Mouse (Mus musculus) ES-Bruce4 (cell line): ENCODE measurements around the gene Erich6b. TPM values are rescaled to one million over a fixed set of nuclear protein-coding genes. Genes with fewer than 3 reads are reported as not detected.

Source experiments
- H3K27ac ChIP-seq: 2 replicates; pipeline ENCODE4 v1.5.1; 2012; ENCODE audit warnings: low read length, inconsistent platforms; ENCODE audit not compliant: insufficient read depth
- H3K27me3 ChIP-seq: 2 replicates; pipeline ENCODE4 v1.6.1; 2012; ENCODE audit warnings: mild to moderate bottlenecking, low read length, inconsistent platforms; ENCODE audit not compliant: control insufficient read depth, poor library complexity, insufficient read depth, severe bottlenecking
- H3K36me3 ChIP-seq: 2 replicates; pipeline ENCODE4 v1.6.1; 2012; ENCODE audit warnings: inconsistent platforms, mild to moderate bottlenecking, low read length, moderate library complexity; ENCODE audit not compliant: control insufficient read depth, poor library complexity, insufficient read depth, severe bottlenecking
- H3K4me1 ChIP-seq: one replicate; pipeline ENCODE4 v1.8.1; 2011; ENCODE audit warnings: low read length; ENCODE audit not compliant: control insufficient read depth, insufficient read depth
- H3K4me3 ChIP-seq: 2 replicates; pipeline ENCODE4 v1.5.1; 2011; ENCODE audit warnings: low read depth, mild to moderate bottlenecking, low read length
- H3K9ac ChIP-seq: 2 replicates; pipeline ENCODE4 v1.6.1; 2012; ENCODE audit warnings: low read depth, mild to moderate bottlenecking, inconsistent platforms; ENCODE audit not compliant: poor library complexity, severe bottlenecking
- H3K9me3 ChIP-seq: replicated peaks from 2 replicates; pipeline ENCODE4 v1.6.1; 2012; ENCODE audit warnings: mild to moderate bottlenecking, low read length, inconsistent platforms; ENCODE audit not compliant: control insufficient read depth, poor library complexity, insufficient read depth, severe bottlenecking
- CTCF ChIP-seq: IDR thresholded peaks from one replicate; pipeline ENCODE4 v1.8.1; 2011; ENCODE audit warnings: low read depth, low read length
- EP300 ChIP-seq: IDR thresholded peaks from 2 replicates; pipeline ENCODE4 v1.6.1; 2011; ENCODE audit warnings: low read depth, low read length; ENCODE audit not compliant: insufficient read depth
- POLR2A ChIP-seq: IDR thresholded peaks from one replicate; pipeline ENCODE4 v1.8.1; 2011; ENCODE audit warnings: low read length; ENCODE audit not compliant: insufficient read depth
- polyA plus RNA-seq: library from polyadenylated mRNA; stranded (reverse); fragments of >200 nt; gene quantifications from 2 replicates; pipeline ENCODE4 v1.2.4, GENCODE M21; 2011; ENCODE audit warnings: low read depth; ENCODE audit not compliant: missing spikeins, insufficient read depth, insufficient read length

The Erich6b gene
- polyA plus RNA-seq, 1 experiment, result not detected

DNA sequence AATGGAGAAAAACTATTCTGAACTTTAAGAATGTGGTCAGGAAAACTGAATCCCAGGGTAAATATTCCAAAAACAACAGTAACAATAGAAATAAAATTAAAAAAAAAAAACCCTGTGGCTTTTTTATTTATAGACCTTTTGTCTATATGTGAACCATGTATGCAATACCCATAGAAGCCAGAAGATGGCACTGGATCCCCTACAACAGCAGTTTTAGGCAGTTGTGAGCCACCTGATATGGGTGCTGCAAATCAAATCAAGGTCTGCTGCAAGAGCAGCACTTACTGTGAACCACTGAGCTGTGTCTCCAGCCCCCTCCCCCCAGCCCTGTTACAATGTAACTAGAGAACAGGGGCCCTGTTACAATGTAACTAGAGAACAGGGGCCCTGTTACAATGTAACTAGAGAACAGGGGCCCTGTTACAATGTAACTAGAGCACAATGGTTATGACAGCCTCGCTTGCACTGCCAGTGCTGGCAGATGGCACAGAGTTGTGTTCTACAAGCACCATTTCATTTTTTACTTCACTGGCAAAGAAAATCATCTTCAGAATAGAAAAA is 27.1 kb downstream of the Erich6b start:
- Histone ChIP-seq H3K4me3 (no peak overlapping the region), H3K27me3 (no peaks in the 10 kb centered on the region), H3K36me3 (no peaks in the 10 kb centered on the region), H3K9ac (no peak overlapping the region), H3K27ac (no peak overlapping the region), H3K4me1 (no peaks in the 10 kb centered on the region), H3K9me3 (no peaks in the 10 kb centered on the region)
- TF ChIP-seq CTCF, result no peak

DNA sequence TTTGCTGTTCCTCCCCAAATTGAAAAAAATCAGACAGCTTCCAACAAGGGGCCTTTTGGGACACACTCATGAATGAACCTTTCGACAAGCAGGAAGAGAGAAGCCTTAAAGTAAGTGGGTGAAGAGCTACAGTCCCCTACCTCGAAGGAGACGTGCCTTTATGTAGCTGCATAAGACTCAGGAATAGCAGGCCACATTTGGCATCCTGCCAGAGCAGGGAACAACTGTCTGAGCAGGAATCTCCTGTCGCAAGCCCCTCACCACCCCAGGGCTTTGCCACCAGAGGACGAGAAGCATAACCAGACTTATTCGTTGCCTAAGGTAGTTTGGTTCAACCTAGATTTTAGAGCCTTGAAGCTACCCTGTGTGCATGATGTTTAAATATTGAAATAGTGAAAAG is 34.3 kb downstream of the Erich6b start:
- Histone ChIP-seq H3K9ac (no peak overlapping the region), H3K4me3 (no peak overlapping the region), H3K27ac (no peak overlapping the region), H3K36me3 (no peaks in the 10 kb centered on the region), H3K27me3 (no peaks in the 10 kb centered on the region), H3K4me1 (no peaks in the 10 kb centered on the region), H3K9me3 (no peaks in the 10 kb centered on the region)
- TF ChIP-seq CTCF (no peak), EP300 (no peak), POLR2A (no peak)

DNA sequence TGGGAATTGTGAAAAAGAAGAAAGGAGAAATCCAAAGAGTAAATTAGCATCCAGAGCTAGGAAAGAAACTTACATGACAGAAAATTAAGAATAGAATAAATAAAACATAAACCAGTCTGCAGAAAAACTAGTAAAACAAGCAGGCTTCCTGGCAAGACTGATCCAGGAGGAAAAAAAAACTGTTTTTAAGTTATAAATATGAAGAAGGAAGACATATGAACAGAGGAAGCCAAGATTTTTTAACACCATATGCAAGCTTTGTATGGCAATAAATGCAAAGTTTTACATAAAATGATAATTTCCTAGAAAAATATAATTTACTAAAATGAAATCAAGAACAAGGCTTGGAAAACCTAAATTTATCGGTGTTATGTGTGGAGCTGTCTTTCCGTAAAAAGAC is 48.4 kb downstream of the Erich6b start:
- no peaks in the 10 kb centered on the region for H3K36me3 ChIP-seq
- H3K4me3 ChIP-seq, result no peak overlapping the region
- H3K27me3 ChIP-seq, result no peaks in the 10 kb centered on the region
- H3K9me3 ChIP-seq, result peaks cover 3% of the 10 kb centered on the region; the same call in 1 of the 2 replicates
- no peaks in the 10 kb centered on the region for H3K4me1 ChIP-seq
- no peak overlapping the region for H3K27ac ChIP-seq
- H3K9ac ChIP-seq, result no peak overlapping the region
- TF ChIP-seq POLR2A (no peak), CTCF (no peak), EP300 (no peak)

DNA sequence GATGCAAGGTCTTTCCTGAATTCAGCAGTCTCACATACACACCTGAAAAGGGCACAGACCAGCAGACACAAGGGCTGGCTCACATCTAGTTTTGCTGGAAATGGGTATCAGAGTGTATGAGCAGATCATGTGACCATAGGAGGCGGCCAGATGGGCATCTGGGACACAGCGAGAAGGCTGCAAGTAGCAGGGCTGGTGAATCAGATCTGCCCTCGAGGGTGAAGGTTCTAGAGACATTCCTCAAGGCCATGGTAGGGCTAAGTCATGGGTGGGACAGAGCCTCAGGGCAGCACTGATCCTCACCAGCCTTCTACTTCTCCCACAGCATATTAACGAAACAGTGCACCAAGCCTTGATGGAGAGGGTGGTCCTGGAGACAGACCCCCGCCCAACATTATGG is 54.0 kb downstream of the Erich6b start:
- no peak overlapping the region for H3K27ac ChIP-seq
- no peaks in the 10 kb centered on the region for H3K36me3 ChIP-seq
- no peaks in the 10 kb centered on the region for H3K9me3 ChIP-seq
- H3K4me1 ChIP-seq, result no peaks in the 10 kb centered on the region
- H3K9ac ChIP-seq, result no peak overlapping the region
- TF ChIP-seq EP300 (no peak), CTCF (no peak), POLR2A (no peak)
- no peaks in the 10 kb centered on the region for H3K27me3 ChIP-seq
- H3K4me3 ChIP-seq, result no peak overlapping the region

DNA sequence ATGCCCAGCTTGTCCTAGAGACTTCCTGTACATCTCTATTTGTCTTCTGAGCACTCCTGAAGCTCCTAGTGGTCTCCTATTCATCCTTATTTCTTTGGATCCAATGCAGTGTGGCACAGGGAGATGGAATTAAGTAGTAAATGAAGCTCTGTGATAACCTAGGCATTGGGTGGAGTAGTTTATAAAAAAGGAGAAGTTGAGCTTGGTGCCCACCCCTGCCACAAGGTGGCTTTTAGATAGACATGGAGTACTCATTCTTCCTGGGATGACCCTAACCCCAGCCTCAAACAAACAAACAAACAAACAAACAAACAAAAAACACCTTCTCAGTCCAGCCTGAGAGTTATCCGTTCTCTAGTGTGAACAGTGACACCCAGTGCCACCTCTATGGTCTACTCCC is 55.9 kb downstream of the Erich6b start:
- TF ChIP-seq CTCF (no peak), EP300 (no peak), POLR2A (no peak)
- Histone ChIP-seq H3K9ac (no peak overlapping the region), H3K4me1 (no peaks in the 10 kb centered on the region), H3K9me3 (no peaks in the 10 kb centered on the region), H3K27ac (no peak overlapping the region), H3K27me3 (no peaks in the 10 kb centered on the region), H3K4me3 (no peak overlapping the region), H3K36me3 (no peaks in the 10 kb centered on the region)

GRCm38 (mm10) chr14:75706647-75707046 is 64.6 kb downstream of the Erich6b start:
- Histone ChIP-seq H3K36me3 (peaks cover 24% of the 10 kb centered on the region), H3K9me3 (no peaks in the 10 kb centered on the region), H3K27me3 (no peaks in the 10 kb centered on the region), H3K9ac (no peak overlapping the region), H3K4me3 (no peak overlapping the region), H3K27ac (no peak overlapping the region), H3K4me1 (no peaks in the 10 kb centered on the region)
- TF ChIP-seq CTCF (no peak), POLR2A (no peak), EP300 (no peak)
